In the genomic region with DNA sequence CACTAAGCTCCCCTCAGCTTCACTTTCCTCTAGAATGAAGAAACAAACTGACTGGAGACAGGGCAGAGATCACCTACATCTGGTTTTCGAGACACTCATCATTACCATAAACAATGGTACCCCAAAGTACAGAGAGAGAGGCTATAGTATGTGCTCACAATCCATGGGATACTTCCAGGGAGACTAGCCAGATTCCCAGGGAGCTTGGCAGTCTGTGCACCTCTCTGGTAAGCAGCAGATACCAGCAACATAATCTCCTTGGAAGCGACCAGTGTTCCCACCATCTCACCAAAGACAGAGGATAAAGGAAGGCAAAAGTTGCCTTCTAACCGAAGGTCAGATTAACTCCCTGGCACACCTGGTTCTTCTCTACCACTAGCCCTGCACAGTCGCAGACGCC, we compare ENCODE assay signal across 20 mouse cellular contexts.
A peak's percentile ranks its signal among the peaks of the same experiment; 100 is the strongest.
DNase-seq lines count a peak whose midpoint lies in the region; ATAC-seq lines count a peak whose summit lies in the region.
"Had no signal": no experiment of that assay in that cellular context is flagged by ENCODE, and none has a peak within 500 bp of the region (broad histone marks: within the 10 kb centered on the region; RNA-seq: fewer than 3 reads in every experiment).

No protein-coding gene starts in this region.

- H3K4me1 ChIP-seq in hindbrain, embryonic 14.5 days (replicated peaks; ENCODE audit: control insufficient read depth, insufficient read depth, low read length) = peaks cover 33% of the 10 kb centered on the region
- H3K4me1 ChIP-seq in hindbrain, embryonic 11.5 days (replicated peaks; ENCODE audit: control insufficient read depth, insufficient read depth, low read length) = no peaks in the 10 kb centered on the region; the same call in 1 of the 2 replicates
- H3K4me1 ChIP-seq in midbrain, embryonic 14.5 days (ENCODE audit: control insufficient read depth, insufficient read depth, low read length) = peaks cover 28% of the 10 kb centered on the region
- H3K4me1 ChIP-seq in heart, embryonic 10.5 days = no peaks in the 10 kb centered on the region
- H3K4me1 ChIP-seq: heart, embryonic 15.5 days; limb, embryonic 15.5 days; lung, embryonic 15.5 days had no signal

- no peak for ATAC-seq in hindbrain, embryonic 14.5 days (ENCODE audit: low FRiP score)
- ATAC-seq in hindbrain, embryonic 11.5 days (ENCODE audit: low FRiP score) = no peak
- ATAC-seq in midbrain, embryonic 14.5 days (ENCODE audit: low FRiP score, low TSS enrichment) = no peak

- H3K4me3 ChIP-seq in hindbrain, embryonic 14.5 days (replicated peaks; ENCODE audit: low read length) = no peak overlapping the region
- H3K4me3 ChIP-seq in hindbrain, embryonic 11.5 days (ENCODE audit: low read depth, low read length) = no peak overlapping the region
- no peak overlapping the region for H3K4me3 ChIP-seq in midbrain, embryonic 14.5 days (replicated peaks; ENCODE audit: low read depth, low read length)
- H3K4me3 ChIP-seq in heart, embryonic 10.5 days = no peak overlapping the region
- H3K4me3 ChIP-seq: heart, embryonic 15.5 days; limb, embryonic 15.5 days; lung, embryonic 15.5 days; myocyte had no signal

- no peak overlapping the region for H3K4me2 ChIP-seq in hindbrain, embryonic 14.5 days (replicated peaks)
- no peak overlapping the region for H3K4me2 ChIP-seq in hindbrain, embryonic 11.5 days (replicated peaks; ENCODE audit: low read depth, low read length)
- no peak overlapping the region for H3K4me2 ChIP-seq in midbrain, embryonic 14.5 days (ENCODE audit: low read length)
- H3K4me2 ChIP-seq: heart, embryonic 15.5 days; limb, embryonic 15.5 days; lung, embryonic 15.5 days had no signal

- H3K27ac ChIP-seq in hindbrain, embryonic 14.5 days = peak overlapping the region; percentile 80
- H3K27ac ChIP-seq in hindbrain, embryonic 11.5 days (ENCODE audit: low read depth, low read length) = no peak overlapping the region
- peak overlapping the region; percentile 87 for H3K27ac ChIP-seq in midbrain, embryonic 14.5 days (replicated peaks; ENCODE audit: low read depth, low read length)
- no peak overlapping the region for H3K27ac ChIP-seq in heart, embryonic 10.5 days
- H3K27ac ChIP-seq: heart, embryonic 15.5 days; kidney, postnatal 0 days; limb, embryonic 15.5 days; liver, embryonic 14.5 days; lung, embryonic 15.5 days had no signal

- no peaks in the 10 kb centered on the region for H3K36me3 ChIP-seq in hindbrain, embryonic 14.5 days (replicated peaks; ENCODE audit: control insufficient read depth, insufficient read depth)
- H3K36me3 ChIP-seq in hindbrain, embryonic 11.5 days (ENCODE audit: control insufficient read depth, insufficient read depth, low read length) = no peaks in the 10 kb centered on the region
- H3K36me3 ChIP-seq in midbrain, embryonic 14.5 days (ENCODE audit: control insufficient read depth, insufficient read depth, low read length) = no peaks in the 10 kb centered on the region
- no peaks in the 10 kb centered on the region for H3K36me3 ChIP-seq in heart, embryonic 10.5 days
- H3K36me3 ChIP-seq: heart, embryonic 15.5 days; limb, embryonic 15.5 days; lung, embryonic 15.5 days had no signal

- 75% methylated on average over 5 of the region's 5 CpGs for WGBS in hindbrain, embryonic 14.5 days
- 86% methylated on average over 5 of the region's 5 CpGs for WGBS in hindbrain, embryonic 11.5 days
- WGBS in midbrain, embryonic 14.5 days = 66% methylated on average over 5 of the region's 5 CpGs
- 82% methylated on average over 5 of the region's 5 CpGs for WGBS in heart, embryonic 10.5 days

- DNase-seq in cerebellum, postnatal 10 days = peak; percentile 74 to 83
- DNase-seq in cerebellum, adult 8-10 months = no peak
- no peak for DNase-seq in hindbrain, embryonic 14.5 days (ENCODE audit: low spot score)
- no peak for DNase-seq in hindbrain, embryonic 11.5 days (ENCODE audit: low spot score)
- peak; percentile 53 to 72 for DNase-seq in cerebellum, postnatal 25 days
- no peak for DNase-seq in midbrain, embryonic 14.5 days
- no peak for DNase-seq in testis, postnatal 10 days (ENCODE audit: low spot score)
- no peak for DNase-seq in heart, embryonic 10.5 days (ENCODE audit: low spot score)
- DNase-seq: adrenal gland, postnatal 36 days; heart, postnatal 36 days; kidney, adult 2 months; lung, postnatal 4 days; thymus, adult 2 months; thymus, postnatal 4 days had no signal

- H3K27me3 ChIP-seq in hindbrain, embryonic 14.5 days (ENCODE audit: control insufficient read depth, insufficient read depth, low read length) = no peaks in the 10 kb centered on the region
- H3K27me3 ChIP-seq in hindbrain, embryonic 11.5 days (ENCODE audit: control insufficient read depth, insufficient read depth, low read length) = no peaks in the 10 kb centered on the region
- no peaks in the 10 kb centered on the region for H3K27me3 ChIP-seq in midbrain, embryonic 14.5 days (ENCODE audit: control insufficient read depth, insufficient read depth, low read length)
- no peaks in the 10 kb centered on the region for H3K27me3 ChIP-seq in heart, embryonic 10.5 days (ENCODE audit: insufficient read depth, poor library complexity, severe bottlenecking)
- H3K27me3 ChIP-seq: heart, embryonic 15.5 days; limb, embryonic 15.5 days; lung, embryonic 15.5 days had no signal

- no peaks in the 10 kb centered on the region for H3K9me3 ChIP-seq in hindbrain, embryonic 14.5 days (ENCODE audit: control insufficient read depth, low read length)
- H3K9me3 ChIP-seq in hindbrain, embryonic 11.5 days (ENCODE audit: control insufficient read depth, low read length) = no peaks in the 10 kb centered on the region
- no peaks in the 10 kb centered on the region for H3K9me3 ChIP-seq in midbrain, embryonic 14.5 days (ENCODE audit: control insufficient read depth, low read length)
- no peaks in the 10 kb centered on the region; the same call in 1 of the 2 replicates for H3K9me3 ChIP-seq in heart, embryonic 10.5 days
- H3K9me3 ChIP-seq: heart, embryonic 15.5 days; limb, embryonic 15.5 days; lung, embryonic 15.5 days had no signal

- no peak overlapping the region for H3K9ac ChIP-seq in hindbrain, embryonic 14.5 days
- H3K9ac ChIP-seq in hindbrain, embryonic 11.5 days (ENCODE audit: low read depth, low read length) = no peak overlapping the region
- H3K9ac ChIP-seq in midbrain, embryonic 14.5 days (replicated peaks; ENCODE audit: low read length) = no peak overlapping the region
- H3K9ac ChIP-seq: heart, embryonic 15.5 days; limb, embryonic 15.5 days; liver, embryonic 14.5 days; lung, embryonic 15.5 days had no signal

Comparison
In these comparisons a context has a peak if more than half of its experiments do, and no peak if none do; other contexts are left out.
1. DNase-seq: peak in cerebellum, postnatal 10 days (2 of 2) and cerebellum, postnatal 25 days (2 of 2); none in cerebellum, adult 8-10 months (single experiment), hindbrain, embryonic 14.5 days (single experiment), hindbrain, embryonic 11.5 days (single experiment), midbrain, embryonic 14.5 days (single experiment), testis, postnatal 10 days (single experiment) and heart, embryonic 10.5 days (single experiment).
2. H3K27ac ChIP-seq: peak in hindbrain, embryonic 14.5 days (single experiment) and midbrain, embryonic 14.5 days (single experiment); none in hindbrain, embryonic 11.5 days (single experiment) and heart, embryonic 10.5 days (single experiment).